Comparison of ENCODE assay signal across 18 mouse cellular contexts in the genomic region with DNA sequence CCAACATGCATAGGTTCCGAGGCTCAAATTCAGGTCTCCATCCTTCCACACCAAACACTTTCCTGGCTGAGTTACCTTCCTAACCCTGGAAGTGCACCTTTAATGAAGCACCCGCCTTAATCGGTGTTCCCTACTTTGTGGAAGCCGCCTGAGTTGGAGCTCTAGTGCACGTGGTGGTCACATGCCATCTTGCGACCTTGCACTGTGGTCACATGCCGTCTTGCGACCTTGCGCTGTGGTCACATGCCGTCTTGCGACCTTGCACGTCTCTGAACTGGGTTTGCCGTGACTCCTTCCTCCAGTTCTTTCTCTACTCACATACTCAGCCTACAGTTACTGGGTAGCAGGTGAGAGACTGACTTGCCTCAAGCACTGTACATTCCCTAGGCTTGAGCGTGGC.
DNase-seq lines count a peak whose midpoint lies in the region; ATAC-seq and TF ChIP-seq lines count a peak whose summit lies in the region.
"Had no signal": no experiment of that assay in that cellular context is flagged by ENCODE, and none has a peak within 500 bp of the region (broad histone marks: within the 10 kb centered on the region; RNA-seq: fewer than 3 reads in every experiment).

No protein-coding gene starts in this region.

- intact Hi-C loops in heart, adult 2 months (cut with DNase I): no loop called here

- TF ChIP-seq EP300 in heart, adult 2 months (IDR thresholded peaks at IDR 0.05; ENCODE audit: insufficient read depth, low read depth, low read length): no peak
- TF ChIP-seq EP300 in lung, postnatal 0 days (IDR thresholded peaks at IDR 0.05): no peak
- no peak for TF ChIP-seq EP300 in stomach, postnatal 0 days (optimal IDR thresholded peaks at IDR 0.05)

- 84% methylated on average over 14 of the region's 14 CpGs for WGBS in heart, embryonic 13.5 days
- 92% methylated on average over 14 of the region's 14 CpGs for WGBS in heart, adult 2 months
- WGBS in lung, postnatal 0 days: 89% methylated on average over 14 of the region's 14 CpGs
- 87% methylated on average over 14 of the region's 14 CpGs for WGBS in stomach, postnatal 0 days

- no peak overlapping the region for H3K4me3 ChIP-seq in heart, embryonic 13.5 days
- no peak overlapping the region for H3K4me3 ChIP-seq in heart, adult 2 months
- no peak overlapping the region for H3K4me3 ChIP-seq in lung, postnatal 0 days (ENCODE audit: low read depth, low read length)
- H3K4me3 ChIP-seq in stomach, postnatal 0 days (ENCODE audit: low read depth, low read length): no peak overlapping the region
- H3K4me3 ChIP-seq: erythroblast, embryonic 14.5 days; forebrain, embryonic 15.5 days; hindbrain, embryonic 12.5 days; limb, embryonic 13.5 days; midbrain, embryonic 10.5 days had no signal

- no peak overlapping the region for H3K4me2 ChIP-seq in heart, embryonic 13.5 days
- no peak overlapping the region for H3K4me2 ChIP-seq in lung, postnatal 0 days (replicated peaks; ENCODE audit: low read depth, low read length)
- no peak overlapping the region for H3K4me2 ChIP-seq in stomach, postnatal 0 days (replicated peaks; ENCODE audit: low read depth)
- H3K4me2 ChIP-seq: forebrain, embryonic 15.5 days; hindbrain, embryonic 12.5 days; limb, embryonic 13.5 days had no signal

- no peaks in the 10 kb centered on the region for H3K27me3 ChIP-seq in heart, embryonic 13.5 days (replicated peaks)
- H3K27me3 ChIP-seq in heart, adult 2 months (ENCODE audit: control insufficient read depth, insufficient read depth, low read length): no peaks in the 10 kb centered on the region
- no peaks in the 10 kb centered on the region for H3K27me3 ChIP-seq in lung, postnatal 0 days (replicated peaks; ENCODE audit: insufficient read depth, low read length)
- no peaks in the 10 kb centered on the region for H3K27me3 ChIP-seq in stomach, postnatal 0 days (ENCODE audit: control insufficient read depth, insufficient read depth, low read length)
- H3K27me3 ChIP-seq: forebrain, embryonic 15.5 days; hindbrain, embryonic 12.5 days; limb, embryonic 13.5 days; Patski had no signal

- TF ChIP-seq POLR2A in heart, adult 2 months (IDR thresholded peaks at IDR 0.05; ENCODE audit: insufficient read depth, low read depth, low read length): no peak

- no peak for TF ChIP-seq CTCF in heart, adult 2 months (IDR thresholded peaks at IDR 0.05)
- TF ChIP-seq CTCF in lung, postnatal 0 days (IDR thresholded peaks at IDR 0.05): no peak
- TF ChIP-seq CTCF in stomach, postnatal 0 days (IDR thresholded peaks at IDR 0.05; ENCODE audit: low read depth): no peak

- DNase-seq in heart, adult 2 months: no peak
- DNase-seq in lung, postnatal 0 days (ENCODE audit: low spot score): no peak
- DNase-seq in lung, postnatal 10 days: no peak
- peak; percentile 62 for DNase-seq in kidney, adult 9 months
- DNase-seq in stomach, postnatal 0 days (ENCODE audit: low spot score): no peak
- no peak for DNase-seq in adrenal gland, adult 2 months
- no peak for DNase-seq in cerebellum, adult 9-11 months
- DNase-seq: cerebellum, postnatal 10 days; layer of hippocampus, adult 9-11 months; right cerebral cortex, adult 18-20 months; thymus, postnatal 4 days had no signal

- ATAC-seq in heart, embryonic 13.5 days (ENCODE audit: extremely low read depth, insufficient number of reproducible peaks, low FRiP score, low TSS enrichment): no peak
- ATAC-seq in lung, postnatal 0 days: 0 out of 2 replicates have a peak, but pooled peaks have one; percentile 7
- 0 out of 2 replicates have a peak, but pooled peaks have one; percentile 28 for ATAC-seq in stomach, postnatal 0 days (ENCODE audit: low FRiP score, low TSS enrichment)
- ATAC-seq: forebrain, embryonic 15.5 days; Patski had no signal

- peaks cover 11% of the 10 kb centered on the region for H3K36me3 ChIP-seq in heart, embryonic 13.5 days
- no peaks in the 10 kb centered on the region; the same call in 1 of the 2 replicates for H3K36me3 ChIP-seq in heart, adult 2 months (ENCODE audit: control insufficient read depth, insufficient read depth, low read length)
- H3K36me3 ChIP-seq in lung, postnatal 0 days (ENCODE audit: insufficient read depth, low read length): no peaks in the 10 kb centered on the region
- H3K36me3 ChIP-seq in stomach, postnatal 0 days (ENCODE audit: control insufficient read depth, insufficient read depth, low read length): no peaks in the 10 kb centered on the region

- H3K4me1 ChIP-seq in heart, embryonic 13.5 days: peaks cover 21% of the 10 kb centered on the region
- peaks cover under 1% of the 10 kb centered on the region; the same call in 1 of the 2 replicates for H3K4me1 ChIP-seq in heart, adult 2 months (ENCODE audit: control insufficient read depth, insufficient read depth, low read length)
- H3K4me1 ChIP-seq in lung, postnatal 0 days (ENCODE audit: insufficient read depth, low read depth, low read length): no peaks in the 10 kb centered on the region
- no peaks in the 10 kb centered on the region for H3K4me1 ChIP-seq in stomach, postnatal 0 days (replicated peaks; ENCODE audit: control insufficient read depth, insufficient read depth)

- H3K27ac ChIP-seq in heart, embryonic 13.5 days (replicated peaks): 0 out of 2 replicates have a peak overlapping the region, but pooled peaks have one; percentile 8
- H3K27ac ChIP-seq in heart, adult 2 months: no peak overlapping the region
- no peak overlapping the region for H3K27ac ChIP-seq in lung, postnatal 0 days (ENCODE audit: low read length)
- H3K27ac ChIP-seq in stomach, postnatal 0 days (replicated peaks): no peak overlapping the region
- H3K27ac ChIP-seq: forebrain, embryonic 15.5 days; hindbrain, embryonic 12.5 days; limb, embryonic 13.5 days had no signal

- no peaks in the 10 kb centered on the region for H3K79me2 ChIP-seq in heart, adult 2 months (replicated peaks; ENCODE audit: control insufficient read depth, insufficient read depth, low read length)

- no peaks in the 10 kb centered on the region for H3K9me3 ChIP-seq in heart, embryonic 13.5 days
- no peaks in the 10 kb centered on the region for H3K9me3 ChIP-seq in lung, postnatal 0 days (ENCODE audit: low read length)
- H3K9me3 ChIP-seq in stomach, postnatal 0 days (ENCODE audit: control insufficient read depth, low read length): no peaks in the 10 kb centered on the region
- H3K9me3 ChIP-seq: forebrain, embryonic 15.5 days; hindbrain, embryonic 12.5 days; limb, embryonic 13.5 days had no signal

- no peak overlapping the region for H3K9ac ChIP-seq in heart, embryonic 13.5 days
- no peak overlapping the region for H3K9ac ChIP-seq in heart, adult 2 months (ENCODE audit: low read depth, low read length)
- H3K9ac ChIP-seq in lung, postnatal 0 days (replicated peaks; ENCODE audit: low read depth): no peak overlapping the region
- no peak overlapping the region for H3K9ac ChIP-seq in stomach, postnatal 0 days (ENCODE audit: low read length)
- H3K9ac ChIP-seq: forebrain, embryonic 15.5 days; hindbrain, embryonic 12.5 days; limb, embryonic 13.5 days had no signal
